Mouse (Mus musculus): ENCODE measurements around the gene Rnf103. TPM values are rescaled to one million over a fixed set of nuclear protein-coding genes. Genes with fewer than 3 reads are reported as not detected.

The Rnf103 gene
- polyA plus RNA-seq, 1 experiment from 2014 or later, result 23.8 TPM

GRCm38 (mm10) chr6:71500575-71500974 lies 6.9 kb downstream of the Rnf103 start:
- Histone ChIP-seq H3K27me3 (replicated peaks) (no peaks in the 10 kb centered on the region), H3K4me3 (replicated peaks) (no peak overlapping the region), H3K4me1 (no peaks in the 10 kb centered on the region), H3K4me2 (no peak overlapping the region), H3K9me3 (no peaks in the 10 kb centered on the region), H3K36me3 (no peaks in the 10 kb centered on the region), H3K9ac (no peak overlapping the region), H3K27ac (no peak overlapping the region)
- WGBS, result 83% methylated on average over 3 of the region's 3 CpGs
- no peak for ATAC-seq (ENCODE audit: insufficient read depth, low FRiP score, low read depth)

- Histone ChIP-seq H3K9me3 (no peaks in the 10 kb centered on the region), H3K27me3 (replicated peaks) (no peaks in the 10 kb centered on the region), H3K27ac (no peak overlapping the region), H3K4me1 (no peaks in the 10 kb centered on the region), H3K36me3 (no peaks in the 10 kb centered on the region), H3K9ac (no peak overlapping the region), H3K4me3 (replicated peaks) (no peak overlapping the region), H3K4me2 (no peak overlapping the region)
- no peak for ATAC-seq (ENCODE audit: insufficient read depth, low FRiP score, low read depth)
- whole genome bisulfite sequencing, result 68% methylated on average over 4 of the region's 4 CpGs
Measured at GRCm38 (mm10) chr6:71503001-71503400, 9.3 kb downstream of the Rnf103 start.

GRCm38 (mm10) chr6:71503670-71504069 lies 10.0 kb downstream of the Rnf103 start:
- H3K9me3 ChIP-seq, result no peaks in the 10 kb centered on the region
- no peaks in the 10 kb centered on the region for H3K27me3 ChIP-seq (replicated peaks)
- H3K4me1 ChIP-seq, result no peaks in the 10 kb centered on the region
- no peak overlapping the region for H3K27ac ChIP-seq
- no peak overlapping the region for H3K4me3 ChIP-seq (replicated peaks)
- H3K4me2 ChIP-seq, result no peak overlapping the region
- no peak overlapping the region for H3K9ac ChIP-seq
- peaks cover 2% of the 10 kb centered on the region; the same call in 1 of the 2 replicates for H3K36me3 ChIP-seq
- no peak for ATAC-seq (ENCODE audit: insufficient read depth, low FRiP score, low read depth)

- Histone ChIP-seq H3K27ac (no peak overlapping the region), H3K4me2 (no peak overlapping the region), H3K4me1 (no peaks in the 10 kb centered on the region), H3K27me3 (replicated peaks) (no peaks in the 10 kb centered on the region), H3K9ac (no peak overlapping the region), H3K36me3 (peaks cover 4% of the 10 kb centered on the region; the same call in 1 of the 2 replicates), H3K4me3 (replicated peaks) (no peak overlapping the region), H3K9me3 (no peaks in the 10 kb centered on the region)
- 67% methylated on average over 4 of the region's 4 CpGs for WGBS
- no peak for ATAC-seq (ENCODE audit: insufficient read depth, low FRiP score, low read depth)
Measured at GRCm38 (mm10) chr6:71504091-71504490, 10.4 kb downstream of the Rnf103 start.

- Histone ChIP-seq H3K27me3 (replicated peaks) (no peaks in the 10 kb centered on the region), H3K9me3 (no peaks in the 10 kb centered on the region), H3K4me1 (no peaks in the 10 kb centered on the region), H3K4me3 (replicated peaks) (no peak overlapping the region), H3K9ac (no peak overlapping the region), H3K27ac (no peak overlapping the region), H3K36me3 (peaks cover 10% of the 10 kb centered on the region; the same call in 1 of the 2 replicates), H3K4me2 (no peak overlapping the region)
- ATAC-seq (ENCODE audit: insufficient read depth, low FRiP score, low read depth), result no peak
- WGBS, result 92% methylated on average over 2 of the region's 2 CpGs
Measured at GRCm38 (mm10) chr6:71505671-71506070, 12.0 kb downstream of the Rnf103 start.

GRCm38 (mm10) chr6:71519476-71519875 lies 25.8 kb downstream of the Rnf103 start:
- H3K36me3 ChIP-seq, result no peaks in the 10 kb centered on the region
- no peak overlapping the region for H3K4me3 ChIP-seq (replicated peaks)
- no peak overlapping the region for H3K9ac ChIP-seq
- H3K9me3 ChIP-seq, result no peaks in the 10 kb centered on the region
- no peaks in the 10 kb centered on the region for H3K4me1 ChIP-seq
- ATAC-seq (ENCODE audit: insufficient read depth, low FRiP score, low read depth), result no peak
- 80% methylated on average over 4 of the region's 4 CpGs for WGBS
- no peaks in the 10 kb centered on the region for H3K27me3 ChIP-seq (replicated peaks)
- H3K4me2 ChIP-seq, result no peak overlapping the region
- H3K27ac ChIP-seq, result no peak overlapping the region

- Histone ChIP-seq H3K27me3 (replicated peaks) (no peaks in the 10 kb centered on the region), H3K4me1 (no peaks in the 10 kb centered on the region), H3K9me3 (no peaks in the 10 kb centered on the region), H3K9ac (no peak overlapping the region), H3K36me3 (no peaks in the 10 kb centered on the region), H3K27ac (no peak overlapping the region), H3K4me2 (no peak overlapping the region), H3K4me3 (replicated peaks) (no peak overlapping the region)
- ATAC-seq (ENCODE audit: insufficient read depth, low FRiP score, low read depth), result no peak
- WGBS, result 52% methylated on average over 3 of the region's 3 CpGs
Measured at GRCm38 (mm10) chr6:71525556-71525955, 31.9 kb downstream of the Rnf103 start.

GRCm38 (mm10) chr6:71527056-71527455 lies 33.4 kb downstream of the Rnf103 start:
- no peak for ATAC-seq (ENCODE audit: insufficient read depth, low FRiP score, low read depth)
- no peak overlapping the region for H3K4me2 ChIP-seq
- H3K4me1 ChIP-seq, result no peaks in the 10 kb centered on the region
- H3K4me3 ChIP-seq (replicated peaks), result no peak overlapping the region
- no peak overlapping the region for H3K9ac ChIP-seq
- H3K36me3 ChIP-seq, result no peaks in the 10 kb centered on the region
- H3K27ac ChIP-seq, result no peak overlapping the region
- 86% methylated on average over 10 of the region's 10 CpGs for WGBS
- H3K27me3 ChIP-seq (replicated peaks), result no peaks in the 10 kb centered on the region
- H3K9me3 ChIP-seq, result no peaks in the 10 kb centered on the region

GRCm38 (mm10) chr6:71527826-71528225 lies 34.1 kb downstream of the Rnf103 start:
- Histone ChIP-seq H3K4me1 (no peaks in the 10 kb centered on the region), H3K27me3 (replicated peaks) (no peaks in the 10 kb centered on the region), H3K4me2 (no peak overlapping the region), H3K36me3 (no peaks in the 10 kb centered on the region), H3K4me3 (replicated peaks) (no peak overlapping the region), H3K9ac (no peak overlapping the region), H3K27ac (no peak overlapping the region), H3K9me3 (no peaks in the 10 kb centered on the region)
- WGBS, result 83% methylated on average over 9 of the region's 9 CpGs
- ATAC-seq (ENCODE audit: insufficient read depth, low FRiP score, low read depth), result no peak

GRCm38 (mm10) chr6:71530176-71530575 lies 36.5 kb downstream of the Rnf103 start:
- 85% methylated on average over 8 of the region's 8 CpGs for WGBS
- Histone ChIP-seq H3K9me3 (no peaks in the 10 kb centered on the region), H3K9ac (no peak overlapping the region), H3K36me3 (no peaks in the 10 kb centered on the region), H3K4me2 (no peak overlapping the region), H3K4me1 (no peaks in the 10 kb centered on the region), H3K27me3 (replicated peaks) (no peaks in the 10 kb centered on the region), H3K27ac (no peak overlapping the region), H3K4me3 (replicated peaks) (no peak overlapping the region)
- ATAC-seq (ENCODE audit: insufficient read depth, low FRiP score, low read depth), result no peak

- no peaks in the 10 kb centered on the region for H3K4me1 ChIP-seq
- H3K36me3 ChIP-seq, result no peaks in the 10 kb centered on the region
- no peak overlapping the region for H3K27ac ChIP-seq
- ATAC-seq (ENCODE audit: insufficient read depth, low FRiP score, low read depth), result no peak
- no peak overlapping the region for H3K4me2 ChIP-seq
- no peak overlapping the region for H3K9ac ChIP-seq
- no peaks in the 10 kb centered on the region for H3K27me3 ChIP-seq (replicated peaks)
- H3K9me3 ChIP-seq, result no peaks in the 10 kb centered on the region
- H3K4me3 ChIP-seq (replicated peaks), result no peak overlapping the region
Measured at GRCm38 (mm10) chr6:71537286-71537685, 43.6 kb downstream of the Rnf103 start.

- H3K9ac ChIP-seq, result peak within 1 kb of the TSS; percentile 98
- no peaks in the 10 kb centered on the region for H3K4me1 ChIP-seq
- H3K4me3 ChIP-seq (replicated peaks), result peak within 1 kb of the TSS; percentile 82
- H3K9me3 ChIP-seq, result no peaks in the 10 kb centered on the region
- H3K27ac ChIP-seq, result peak within 1 kb of the TSS; percentile 99
- H3K27me3 ChIP-seq (replicated peaks), result no peaks in the 10 kb centered on the region
- peak within 1 kb of the TSS; percentile 66 for H3K4me2 ChIP-seq
- H3K36me3 ChIP-seq, result no peaks in the 10 kb centered on the region
- WGBS, result under 1% methylated on average over 59 of the region's 59 CpGs
- peak; percentile 99 for ATAC-seq (ENCODE audit: insufficient read depth, low FRiP score, low read depth)
Measured at GRCm38 (mm10) chr6:71543686-71544499, 50.2 kb downstream of the Rnf103 start, which contains the start of gene Chmp3. Gene Chmp3, plus strand, starts transcription at chr6:71543797.

Data from stomach, embryonic 15.5 days (tissue).